In the genomic region with DNA sequence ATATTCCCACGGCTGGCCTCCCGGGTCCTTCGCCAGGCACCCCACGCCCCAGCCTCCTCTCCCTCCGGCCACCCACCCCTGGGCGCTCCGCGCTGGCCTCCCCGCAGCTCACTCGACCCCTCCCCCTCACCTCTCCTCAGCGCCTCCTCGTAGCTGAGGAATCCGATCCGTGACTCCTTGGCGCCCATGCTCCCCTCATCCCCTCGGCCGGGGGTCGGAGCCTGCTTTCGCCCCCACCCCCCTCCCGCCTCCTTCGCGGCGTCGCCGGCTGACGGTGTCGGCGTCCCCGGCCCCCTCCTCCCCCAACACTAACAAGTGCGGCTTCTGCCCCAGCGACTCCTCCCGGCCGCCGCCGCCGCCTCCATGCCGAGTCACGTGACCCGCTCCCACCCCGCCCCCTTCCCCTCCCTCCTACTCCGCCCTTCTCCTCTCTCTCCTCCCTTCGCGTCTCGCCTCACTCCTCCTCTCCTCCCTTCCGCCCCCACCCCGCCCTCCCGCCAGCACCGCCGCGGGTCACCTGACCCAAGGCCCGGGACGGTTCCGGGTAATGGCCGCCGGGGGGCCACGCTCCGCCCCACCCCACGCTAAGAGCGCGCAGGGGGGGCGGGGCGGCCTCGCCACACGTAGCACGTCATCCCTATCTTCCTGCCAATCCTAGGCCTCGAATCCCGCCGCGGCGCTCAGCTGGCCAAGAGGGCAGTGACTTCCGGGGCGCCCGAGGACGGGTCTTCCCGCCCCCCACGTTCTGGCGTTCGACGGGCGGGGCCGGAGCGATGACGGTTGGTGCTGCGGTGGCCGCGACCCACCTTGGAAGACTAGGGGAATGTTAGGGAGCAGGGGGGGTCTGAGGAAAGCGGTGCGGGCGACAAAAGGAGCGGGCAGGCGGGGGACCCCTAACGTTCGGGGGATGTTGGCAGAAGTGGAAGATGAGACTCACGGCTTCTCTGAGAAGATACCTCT, we compare ENCODE assay signal across 8 mouse cellular contexts. TPM values are rescaled to one million over a fixed set of nuclear protein-coding genes. Genes with fewer than 3 reads are reported as not detected.
DNase-seq lines count a peak whose midpoint lies in the region; ATAC-seq and TF ChIP-seq lines count a peak whose summit lies in the region.

Gene Usp32, minus strand, starts transcription at position 581 of the 960 bp plus-strand sequence.

- peak; percentile 95 to 97 for DNase-seq in gastrocnemius, adult 8-10 months (ENCODE audit: low spot score in 2 of 2)
- peak; percentile 99 for DNase-seq in induced T-regulatory cell, adult 2 months (ENCODE audit: low read depth)
- DNase-seq in left cerebral cortex, adult 9 months (ENCODE audit: low spot score in 2 of 2): peak; percentile 93 to 96
- DNase-seq in right cerebral cortex, postnatal 14 days: peak; percentile 96
- peak; percentile 91 to 96 for DNase-seq in urinary bladder, postnatal 36 days (ENCODE audit: low spot score in 2 of 2)

- H3K4me1 ChIP-seq in cortical plate, adult 2 months (ENCODE audit: control insufficient read depth, insufficient read depth, low read length): no peaks in the 10 kb centered on the region

- peak; percentile 94 for ATAC-seq in activated CD4-positive, CD25-positive, alpha-beta regulatory T cell, adult 4 months
- ATAC-seq in megakaryocyte progenitor cell, adult 5-6 weeks (replicated peaks; ENCODE audit: poor library complexity): peak; percentile 97

- TF ChIP-seq POLR2A in cortical plate, adult 2 months (IDR thresholded peaks at IDR 0.05; ENCODE audit: extremely low read depth, insufficient read depth, low read length): peak; percentile 54; the same call in 1 of the 2 replicates

- H3K27ac ChIP-seq in cortical plate, adult 2 months (ENCODE audit: insufficient read depth, low read length): peak within 1 kb of the TSS; percentile 88

- H3K4me3 ChIP-seq in cortical plate, adult 2 months (ENCODE audit: insufficient read depth, low read length): peak within 1 kb of the TSS; percentile 100

- no peak for TF ChIP-seq CTCF in cortical plate, adult 2 months (IDR thresholded peaks at IDR 0.05; ENCODE audit: extremely low read depth, insufficient read depth, low read length)

RNA-seq across cellular contexts. Expression of gene Usp32, which starts in this region (rescaled TPM):
- polyA plus RNA-seq in activated CD4-positive, CD25-positive, alpha-beta regulatory T cell, adult 4 months (2017; shearing (Covaris generic)): 10 to 100 TPM in 1 of 2 experiments, 1 to 10 TPM in 1; 7.5 to 11.9 TPM
- 55.0 and 57.3 TPM in 2 replicates for polyA plus RNA-seq in cortical plate, adult 2 months (2012; rRNA removed)
- 10 to 100 TPM; 10.9 to 14.7 (median 12.1) TPM for total RNA-seq in gastrocnemius, adult 8-10 months (2022)
- 12.6 and 14.6 TPM in 2 replicates for total RNA-seq in megakaryocyte progenitor cell, adult 5-6 weeks (2015)
- total RNA-seq in megakaryocyte progenitor cell, adult 5-6 weeks (2017): 11.1 and 23.8 TPM in 2 replicates

Comparison
In these comparisons a context has a peak if more than half of its experiments do, and no peak if none do; other contexts are left out.
1. Peak in every context shown above with its lines: DNase-seq, ATAC-seq, H3K4me3 ChIP-seq and H3K27ac ChIP-seq.